Mouse (Mus musculus) hindbrain, embryonic 16.5 days (tissue): ENCODE results near the gene Nploc4. TPM values are rescaled to one million over a fixed set of nuclear protein-coding genes. Genes with fewer than 3 reads are reported as not detected.
"Not testable (repeated sequence)": the region's sequence is repeated elsewhere in the genome, so short reads cannot be mapped to it uniquely, and the experiment has no call there.

ENCODE experiments used
- ATAC-seq: fragments of 200-750 bp; cut with Nextera tagmentation; 2 replicates; pipeline ENCODE4 v1.8.0; 2017; ENCODE audit warnings: moderate TSS enrichment, moderate library complexity
- H3K27ac ChIP-seq: fragments of 300-500 bp; sonication (generic); 2 replicates; pipeline ENCODE4 v1.5.1; 2014; ENCODE audit warnings: low read depth, mild to moderate bottlenecking, control low read depth, low read length, moderate library complexity
- H3K27me3 ChIP-seq: fragments of 300-500 bp; sonication (generic); replicated peaks from 2 replicates; pipeline ENCODE4 v1.6.1; 2014; ENCODE audit warnings: low read length; ENCODE audit not compliant: control insufficient read depth, insufficient read depth
- H3K36me3 ChIP-seq: fragments of 300-500 bp; sonication (generic); 2 replicates; pipeline ENCODE4 v1.6.1; 2014; ENCODE audit warnings: mild to moderate bottlenecking, low read length, moderate library complexity, mixed read lengths; ENCODE audit not compliant: control insufficient read depth, insufficient read depth
- H3K4me1 ChIP-seq: fragments of 300-500 bp; sonication (generic); 2 replicates; pipeline ENCODE4 v1.6.1; 2014; ENCODE audit warnings: low read depth, low read length; ENCODE audit not compliant: control insufficient read depth, insufficient read depth
- H3K4me2 ChIP-seq: fragments of 300-500 bp; sonication (generic); 2 replicates; pipeline ENCODE4 v1.6.1; 2014; ENCODE audit warnings: mild to moderate bottlenecking, low read length, control low read depth, moderate library complexity
- H3K4me3 ChIP-seq: fragments of 300-500 bp; sonication (generic); 2 replicates; pipeline ENCODE4 v1.5.1; 2014; ENCODE audit warnings: mild to moderate bottlenecking, low read length, control low read depth, moderate library complexity
- H3K9ac ChIP-seq: fragments of 300-500 bp; sonication (generic); 2 replicates; pipeline ENCODE4 v1.6.1; 2014; ENCODE audit warnings: low read depth, mild to moderate bottlenecking, control low read depth, low read length, moderate library complexity
- H3K9me3 ChIP-seq: fragments of 300-500 bp; sonication (generic); 2 replicates; pipeline ENCODE4 v1.6.1; 2014; ENCODE audit warnings: mild to moderate bottlenecking, low read length, moderate library complexity; ENCODE audit not compliant: control insufficient read depth
- WGBS: fragments of 180-500 bp; shearing (Covaris S2); extraction: QIAGEN DNeasy Blood & Tissue Kit; methylation state at CpG from one replicate; pipeline ENCODE4 v1.1.7; 2014; 5-methylcytosine and 5-hydroxymethylcytosine counted together
- polyA plus RNA-seq: library from polyadenylated mRNA; unstranded; fragments of >200 nt; fragmentation: Nextera tagmentation; extraction: Ambion mirVana; gene quantifications from 2 replicates; pipeline ENCODE4 v1.2.1, GENCODE M21; 2015

The Nploc4 gene
- polyA plus RNA-seq, 1 experiment from 2014 or later = 28.7 TPM

DNA sequence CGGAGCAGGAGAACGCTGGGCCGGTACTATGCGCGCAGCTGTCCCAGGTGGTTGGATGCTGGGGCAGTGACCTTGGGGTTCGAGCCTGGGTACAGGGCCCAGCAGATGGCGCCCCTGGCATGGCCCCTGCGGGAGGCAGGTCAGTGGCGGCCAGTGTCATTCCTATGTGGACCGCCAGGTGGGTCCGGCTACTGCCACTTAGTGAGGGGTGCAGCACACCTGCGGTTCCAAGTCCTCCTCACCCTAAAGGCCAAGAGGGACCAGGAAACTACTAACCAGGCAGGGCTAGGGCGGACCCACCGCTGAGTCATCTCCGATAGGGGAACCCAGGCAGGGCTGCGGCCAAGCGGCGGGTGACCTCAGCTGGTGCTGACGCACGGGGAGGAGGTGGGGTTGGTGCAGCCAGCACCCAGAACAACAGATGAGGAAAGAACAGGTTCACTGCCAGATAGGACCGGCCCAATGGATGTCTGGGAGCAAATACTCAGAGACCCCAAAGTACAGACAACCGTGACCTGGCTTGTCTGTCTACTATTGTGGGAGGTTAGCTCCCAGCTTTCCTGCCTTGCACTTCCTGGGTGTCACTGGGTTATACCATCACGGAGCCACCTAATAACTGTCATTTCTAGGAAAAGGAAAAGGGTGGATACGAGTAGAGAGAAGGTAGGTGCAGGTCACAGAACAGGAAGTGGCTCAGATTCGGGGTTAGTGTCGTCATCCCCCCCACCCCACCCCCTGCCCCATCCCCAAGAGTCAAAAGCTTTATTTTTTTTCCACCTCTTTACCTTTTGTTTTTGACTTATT, 83.8 kb downstream of the Nploc4 start:
- 30% methylated on average over 21 of the region's 26 CpGs for WGBS
- Histone ChIP-seq H3K9ac (no peak overlapping the region), H3K9me3 (no peaks in the 10 kb centered on the region), H3K4me1 (peaks cover 39% of the 10 kb centered on the region), H3K4me2 (no peak overlapping the region), H3K36me3 (no peaks in the 10 kb centered on the region), H3K27me3 (no peaks in the 10 kb centered on the region), H3K4me3 (no peak overlapping the region), H3K27ac (no peak overlapping the region)
- no peak for ATAC-seq

DNA sequence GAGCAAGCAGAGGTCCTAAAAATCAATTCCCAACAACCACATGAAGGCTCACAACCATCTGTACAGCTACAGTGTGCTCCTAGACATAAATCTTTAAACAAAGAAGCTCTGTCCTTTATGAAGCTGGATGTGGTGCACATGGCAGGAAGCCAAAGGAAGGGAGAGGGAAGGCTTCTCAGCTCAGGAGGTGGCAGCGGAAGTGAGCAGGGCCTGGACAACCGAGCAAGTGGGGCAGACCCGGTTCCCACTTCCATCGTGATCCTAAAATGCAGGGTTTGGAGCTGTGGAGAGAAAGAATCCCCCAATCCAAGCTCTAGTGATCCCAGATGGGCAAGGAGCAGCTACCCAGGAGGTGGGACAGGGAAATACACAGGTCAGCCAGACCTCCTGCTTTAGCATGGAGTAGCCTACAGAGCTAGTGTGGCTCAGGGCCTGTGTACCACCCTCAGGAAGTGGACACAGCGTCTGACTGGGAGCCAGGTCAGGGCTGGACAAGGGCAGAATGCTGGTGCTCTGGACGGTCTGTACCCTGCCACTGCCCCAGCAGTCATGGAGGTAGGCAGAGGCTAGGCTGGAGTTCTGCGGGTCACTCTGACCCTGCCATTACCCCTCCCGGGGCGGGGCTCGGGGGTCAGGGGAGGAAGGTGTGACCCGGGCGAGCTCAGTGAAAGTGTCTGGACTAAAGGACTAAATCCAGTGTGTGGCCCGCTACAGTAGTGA, 84.8 kb downstream of the Nploc4 start:
- Histone ChIP-seq H3K4me1 (peaks cover 29% of the 10 kb centered on the region), H3K36me3 (no peaks in the 10 kb centered on the region), H3K9me3 (no peaks in the 10 kb centered on the region), H3K4me3 (no peak overlapping the region), H3K27me3 (no peaks in the 10 kb centered on the region), H3K27ac (peak overlapping the region; percentile 65), H3K4me2 (no peak overlapping the region), H3K9ac (peak overlapping the region; percentile 33)
- WGBS = 61% methylated on average over 13 of the region's 13 CpGs
- no peak for ATAC-seq

GRCm38 (mm10) chr11:120352093-120352350, 85.5 kb downstream of the Nploc4 start:
- not testable (repeated sequence) for H3K4me3 ChIP-seq, H3K4me2 ChIP-seq, ATAC-seq, H3K9me3 ChIP-seq, H3K27me3 ChIP-seq, H3K36me3 ChIP-seq
- Histone ChIP-seq H3K4me1 (peaks cover 25% of the 10 kb centered on the region), H3K27ac (peak overlapping the region; percentile 100), H3K9ac (0 out of 2 replicates have a peak overlapping the region, but pooled peaks have one; percentile 30)
- 86% methylated on average over 5 of the region's 5 CpGs for WGBS

GRCm38 (mm10) chr11:120351250-120352092, 86.0 kb downstream of the Nploc4 start:
- ATAC-seq = no peak
- Histone ChIP-seq H3K36me3 (no peaks in the 10 kb centered on the region), H3K27me3 (no peaks in the 10 kb centered on the region), H3K4me1 (peaks cover 25% of the 10 kb centered on the region), H3K27ac (peak overlapping the region; percentile 100), H3K4me2 (peak overlapping the region; percentile 1; the same call in 1 of the 2 replicates), H3K4me3 (no peak overlapping the region), H3K9me3 (no peaks in the 10 kb centered on the region), H3K9ac (0 out of 2 replicates have a peak overlapping the region, but pooled peaks have one; percentile 30)
- WGBS = 87% methylated on average over 10 of the region's 10 CpGs

DNA sequence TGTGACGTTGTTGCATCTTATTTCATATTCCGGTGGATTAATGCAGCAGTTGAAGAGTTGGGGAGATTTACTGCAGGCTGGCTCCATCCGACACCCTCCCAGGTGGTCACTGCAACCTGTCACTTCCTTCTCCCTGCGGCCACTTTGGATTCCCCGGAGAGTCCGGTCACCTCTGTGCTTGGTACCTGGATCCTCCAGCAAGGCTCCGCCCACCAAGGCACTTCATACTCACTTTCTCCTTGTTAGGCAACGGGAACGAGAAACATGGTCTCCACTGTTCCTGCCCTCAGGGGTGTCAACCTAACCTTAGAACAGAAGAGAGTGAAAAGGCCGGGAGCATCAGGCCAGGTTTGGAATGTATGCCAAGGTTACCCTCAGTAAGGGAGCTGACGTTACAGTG, 86.8 kb downstream of the Nploc4 start:
- Histone ChIP-seq H3K4me2 (peak overlapping the region; percentile 95), H3K4me1 (peaks cover 25% of the 10 kb centered on the region), H3K27ac (peak overlapping the region; percentile 100), H3K9me3 (no peaks in the 10 kb centered on the region), H3K9ac (peak overlapping the region; percentile 98), H3K36me3 (no peaks in the 10 kb centered on the region), H3K27me3 (no peaks in the 10 kb centered on the region), H3K4me3 (peak overlapping the region; percentile 85)
- WGBS = 18% methylated on average over 11 of the region's 11 CpGs
- no peak for ATAC-seq

GRCm38 (mm10) chr11:120349986-120350702, 87.4 kb downstream of the Nploc4 start:
- H3K9me3 ChIP-seq = no peaks in the 10 kb centered on the region
- peak; percentile 73 for ATAC-seq
- peak overlapping the region; percentile 98 for H3K9ac ChIP-seq
- H3K36me3 ChIP-seq = peaks cover 4% of the 10 kb centered on the region; the same call in 1 of the 2 replicates
- H3K4me3 ChIP-seq = peak overlapping the region; percentile 85
- H3K4me2 ChIP-seq = peak overlapping the region; percentile 95
- peak overlapping the region; percentile 100 for H3K27ac ChIP-seq
- peaks cover 29% of the 10 kb centered on the region for H3K4me1 ChIP-seq
- WGBS = 0% methylated on average over 48 of the region's 68 CpGs
- H3K27me3 ChIP-seq = no peaks in the 10 kb centered on the region

DNA sequence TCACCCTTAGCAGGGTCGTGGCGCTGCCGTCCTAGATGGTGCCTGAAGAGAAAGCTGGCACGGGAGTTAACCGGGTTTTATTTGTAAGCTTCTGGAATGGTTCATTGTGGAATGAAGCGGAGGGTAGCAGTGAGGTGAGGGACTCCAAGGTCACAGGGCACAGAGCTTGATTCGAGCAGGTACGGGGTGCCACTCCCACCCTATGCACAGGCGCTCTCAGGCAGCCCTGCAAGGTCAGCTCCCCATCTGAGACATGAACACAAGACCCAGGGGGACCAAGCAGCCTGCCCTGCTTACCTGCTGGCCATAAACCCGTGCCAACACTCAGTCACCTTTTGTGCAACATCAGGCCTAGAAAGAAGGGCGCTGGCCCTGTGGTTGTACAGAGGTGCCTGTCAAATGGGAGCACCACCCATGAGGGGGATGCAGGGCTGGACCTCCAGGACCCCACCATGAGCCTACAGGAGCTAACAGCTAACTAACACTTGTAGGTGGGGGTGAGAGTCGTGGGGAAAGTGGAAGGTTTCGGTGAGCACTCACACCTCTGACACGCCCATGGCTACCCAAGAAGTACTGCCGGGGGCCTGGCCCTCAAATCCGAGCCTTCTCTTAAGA, 88.0 kb downstream of the Nploc4 start:
- Histone ChIP-seq H3K4me3 (peak overlapping the region; percentile 85), H3K27me3 (no peaks in the 10 kb centered on the region)
- 4% methylated on average over 16 of the region's 16 CpGs for WGBS

GRCm38 (mm10) chr11:120348684-120349370, 88.7 kb downstream of the Nploc4 start:
- peaks cover 36% of the 10 kb centered on the region for H3K4me1 ChIP-seq
- H3K27me3 ChIP-seq = no peaks in the 10 kb centered on the region
- WGBS = 4% methylated on average over 40 of the region's 53 CpGs
- peak overlapping the region; percentile 95 for H3K4me2 ChIP-seq
- ATAC-seq = peak; percentile 34; the same call in 1 of the 2 replicates
- no peaks in the 10 kb centered on the region for H3K9me3 ChIP-seq
- H3K9ac ChIP-seq = peak overlapping the region; percentile 98
- peak overlapping the region; percentile 85 for H3K4me3 ChIP-seq
- peak overlapping the region; percentile 100 for H3K27ac ChIP-seq
- peaks cover 5% of the 10 kb centered on the region; the same call in 1 of the 2 replicates for H3K36me3 ChIP-seq

More for the DNA sequence above, 88.0 kb downstream of the Nploc4 start:
- H3K9me3 ChIP-seq = no peaks in the 10 kb centered on the region
- H3K4me1 ChIP-seq = peaks cover 32% of the 10 kb centered on the region
- peak overlapping the region; percentile 100 for H3K27ac ChIP-seq
- H3K9ac ChIP-seq = peak overlapping the region; percentile 98
- ATAC-seq = peak; percentile 1; the same call in 1 of the 2 replicates
- peak overlapping the region; percentile 95 for H3K4me2 ChIP-seq
- H3K36me3 ChIP-seq = peaks cover 5% of the 10 kb centered on the region; the same call in 1 of the 2 replicates
